Mouse (Mus musculus): ENCODE results near the gene St6galnac3. TPM values are rescaled to one million over a fixed set of nuclear protein-coding genes. Genes with fewer than 3 reads are reported as not detected.
A peak's percentile ranks its signal among the peaks of the same experiment; 100 is the strongest.

St6galnac3 gene
- polyA plus RNA-seq, 1 experiment from 2014 or later: 55.0 TPM

DNA sequence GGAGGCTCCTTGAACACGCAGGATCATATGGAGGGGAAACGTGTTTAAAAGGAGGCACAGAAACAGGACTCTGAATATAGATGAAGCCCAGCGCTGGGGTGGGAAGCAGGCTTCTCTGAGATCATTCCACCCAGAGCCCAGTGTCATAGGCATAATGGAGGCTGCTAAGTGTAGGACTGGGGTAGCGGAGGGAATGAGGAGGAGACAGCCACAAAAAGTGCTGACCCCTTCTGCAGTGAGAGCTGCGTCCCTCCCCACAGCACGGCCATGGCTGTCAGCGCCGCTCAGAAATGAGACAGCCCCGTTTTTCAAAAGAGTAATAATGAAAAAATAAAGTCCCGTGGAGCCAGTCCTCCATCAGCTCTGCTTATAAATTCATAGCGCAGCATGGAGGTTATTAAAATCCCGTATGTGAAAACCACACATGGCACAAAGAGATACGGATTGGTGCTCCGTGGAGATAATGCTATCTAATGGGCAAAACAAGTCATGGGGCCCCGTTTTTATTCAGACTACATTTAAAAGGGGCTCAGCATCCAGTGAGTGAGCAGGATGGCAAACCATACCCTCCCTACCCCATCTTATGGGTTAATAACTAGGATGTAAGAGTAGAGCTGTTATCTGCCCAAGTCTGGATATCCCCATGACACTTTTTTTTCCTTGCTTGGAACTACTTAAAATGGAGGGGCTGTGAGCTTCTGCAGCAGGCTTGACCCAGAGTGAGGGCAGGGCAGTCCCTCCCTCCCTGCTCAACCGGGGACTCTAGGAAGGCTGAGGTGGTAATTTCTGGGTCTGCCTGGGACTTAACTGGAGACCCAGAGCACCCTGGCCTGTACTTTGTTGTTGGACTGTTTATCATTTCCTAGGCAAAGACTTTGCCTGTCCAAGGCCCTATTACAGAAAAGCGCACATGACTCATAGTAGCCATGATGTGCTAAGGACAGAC is 288.6 kb downstream of the St6galnac3 start:
- WGBS: 88% methylated on average over 17 of the region's 17 CpGs
- DNase-seq (ENCODE audit: low spot score) (no peak), ATAC-seq (replicated peaks; ENCODE audit: insufficient number of reproducible peaks, low FRiP score, low TSS enrichment, low read depth) (no peak)
- Histone ChIP-seq H3K4me2 (ENCODE audit: low read depth, low read length) (no peak overlapping the region), H3K36me3 (replicated peaks; ENCODE audit: control insufficient read depth, insufficient read depth, low read depth, low read length) (no peaks in the 10 kb centered on the region), H3K9me3 (replicated peaks; ENCODE audit: control insufficient read depth, low read length) (no peaks in the 10 kb centered on the region), H3K9ac (replicated peaks; ENCODE audit: low read length) (no peak overlapping the region), H3K27ac (replicated peaks; ENCODE audit: low read depth, low read length) (no peak overlapping the region), H3K4me3 (ENCODE audit: low read depth, low read length) (no peak overlapping the region), H3K27me3 (ENCODE audit: control insufficient read depth, insufficient read depth, low read length) (no peaks in the 10 kb centered on the region), H3K4me1 (ENCODE audit: control insufficient read depth, insufficient read depth, low read length) (no peaks in the 10 kb centered on the region)

DNA sequence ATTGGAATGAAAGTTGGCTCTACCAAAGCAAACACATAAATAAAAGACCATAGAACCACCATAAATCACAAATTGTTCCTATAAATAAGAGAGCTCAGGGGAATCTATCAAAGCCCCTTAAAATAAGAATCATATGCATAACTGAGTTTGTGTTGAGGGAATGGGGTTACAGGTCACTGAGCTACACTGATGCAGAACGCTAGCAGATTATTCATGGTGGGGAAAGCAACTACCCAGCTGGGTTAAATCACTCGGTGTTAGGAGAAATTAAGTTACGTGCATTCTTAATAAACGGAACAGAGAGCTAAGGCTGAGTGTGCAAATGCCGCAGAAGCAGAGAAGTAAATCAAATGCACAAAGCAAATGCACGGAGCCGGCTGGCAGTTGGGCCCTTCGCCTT is 292.0 kb downstream of the St6galnac3 start:
- 65% methylated on average over 8 of the region's 8 CpGs for WGBS
- H3K36me3 ChIP-seq (replicated peaks; ENCODE audit: control insufficient read depth, insufficient read depth, low read depth, low read length): no peaks in the 10 kb centered on the region
- ATAC-seq (replicated peaks; ENCODE audit: insufficient number of reproducible peaks, low FRiP score, low TSS enrichment, low read depth) (no peak), DNase-seq (ENCODE audit: low spot score) (peak; percentile 36)
- no peaks in the 10 kb centered on the region for H3K4me1 ChIP-seq (ENCODE audit: control insufficient read depth, insufficient read depth, low read length)
- no peak overlapping the region for H3K27ac ChIP-seq (replicated peaks; ENCODE audit: low read depth, low read length)
- no peak overlapping the region for H3K4me3 ChIP-seq (ENCODE audit: low read depth, low read length)
- H3K9me3 ChIP-seq (replicated peaks; ENCODE audit: control insufficient read depth, low read length): no peaks in the 10 kb centered on the region
- H3K4me2 ChIP-seq (ENCODE audit: low read depth, low read length): no peak overlapping the region
- no peak overlapping the region for H3K9ac ChIP-seq (replicated peaks; ENCODE audit: low read length)
- H3K27me3 ChIP-seq (ENCODE audit: control insufficient read depth, insufficient read depth, low read length): no peaks in the 10 kb centered on the region

DNA sequence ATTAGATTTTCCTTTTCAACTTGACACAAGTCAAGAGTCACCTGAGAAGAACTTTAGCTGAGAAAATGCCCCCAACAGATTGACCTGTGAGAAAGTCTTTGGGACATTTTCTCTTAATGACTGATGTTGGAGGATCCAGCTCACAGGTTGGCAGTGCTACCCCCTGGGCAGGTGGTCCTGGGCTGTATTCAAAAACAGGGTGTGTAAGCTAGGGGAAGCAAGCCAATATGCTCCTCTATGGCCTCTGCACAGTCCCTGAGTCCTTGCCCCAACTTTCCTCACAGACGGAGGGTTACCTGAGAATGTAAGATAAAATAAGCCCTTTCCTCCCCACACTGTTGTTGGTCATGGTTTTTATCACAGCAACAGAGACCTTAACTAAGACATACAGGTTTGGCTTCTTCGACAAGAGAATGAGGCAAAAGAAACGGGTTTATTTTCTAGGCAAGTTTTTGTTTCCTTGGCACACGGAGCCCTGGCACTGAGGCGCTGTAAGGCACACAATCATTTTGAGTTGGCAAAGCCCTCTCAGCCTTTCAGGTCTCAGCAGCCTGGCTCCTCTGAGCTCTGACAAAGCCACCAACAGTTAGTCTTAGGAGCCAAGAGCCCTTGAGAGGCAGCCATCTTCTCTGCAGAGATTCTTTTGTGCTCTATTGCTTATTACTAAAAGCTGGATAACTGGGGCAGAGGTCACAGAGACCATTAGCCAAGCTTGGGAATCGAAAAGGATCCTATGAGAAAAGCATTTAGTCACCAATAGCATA is 292.7 kb downstream of the St6galnac3 start:
- no peak overlapping the region for H3K27ac ChIP-seq (replicated peaks; ENCODE audit: low read depth, low read length)
- H3K36me3 ChIP-seq (replicated peaks; ENCODE audit: control insufficient read depth, insufficient read depth, low read depth, low read length): no peaks in the 10 kb centered on the region
- no peaks in the 10 kb centered on the region for H3K9me3 ChIP-seq (replicated peaks; ENCODE audit: control insufficient read depth, low read length)
- no peak overlapping the region for H3K9ac ChIP-seq (replicated peaks; ENCODE audit: low read length)
- H3K4me3 ChIP-seq (ENCODE audit: low read depth, low read length): no peak overlapping the region
- 84% methylated on average over 6 of the region's 6 CpGs for WGBS
- H3K4me2 ChIP-seq (ENCODE audit: low read depth, low read length): no peak overlapping the region
- H3K27me3 ChIP-seq (ENCODE audit: control insufficient read depth, insufficient read depth, low read length): no peaks in the 10 kb centered on the region
- no peaks in the 10 kb centered on the region for H3K4me1 ChIP-seq (ENCODE audit: control insufficient read depth, insufficient read depth, low read length)
- ATAC-seq (replicated peaks; ENCODE audit: insufficient number of reproducible peaks, low FRiP score, low TSS enrichment, low read depth) (no peak), DNase-seq (ENCODE audit: low spot score) (no peak)

DNA sequence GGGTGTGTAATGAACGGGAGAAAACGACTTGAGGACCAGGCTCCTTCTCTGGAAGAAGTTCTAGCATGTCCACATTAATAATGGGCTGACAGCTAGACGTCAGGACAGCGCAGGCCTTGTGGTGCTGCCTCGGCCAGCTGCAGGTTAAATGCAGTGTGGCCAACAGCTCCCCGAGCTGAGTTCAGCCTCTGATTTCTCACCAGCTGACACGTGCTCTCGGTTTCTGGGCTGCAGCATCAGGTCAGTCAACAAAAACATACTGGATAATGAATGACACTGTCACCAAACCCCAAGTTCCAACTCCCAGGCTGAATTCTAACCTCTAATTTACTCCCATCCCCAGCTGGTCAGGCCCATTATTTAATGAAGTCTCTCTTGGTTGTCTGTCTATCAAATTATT is 295.1 kb downstream of the St6galnac3 start:
- H3K4me2 ChIP-seq (ENCODE audit: low read depth, low read length): no peak overlapping the region
- no peak overlapping the region for H3K27ac ChIP-seq (replicated peaks; ENCODE audit: low read depth, low read length)
- H3K36me3 ChIP-seq (replicated peaks; ENCODE audit: control insufficient read depth, insufficient read depth, low read depth, low read length): no peaks in the 10 kb centered on the region
- H3K9ac ChIP-seq (replicated peaks; ENCODE audit: low read length): no peak overlapping the region
- WGBS: 69% methylated on average over 8 of the region's 8 CpGs
- no peaks in the 10 kb centered on the region for H3K9me3 ChIP-seq (replicated peaks; ENCODE audit: control insufficient read depth, low read length)
- H3K27me3 ChIP-seq (ENCODE audit: control insufficient read depth, insufficient read depth, low read length): no peaks in the 10 kb centered on the region
- no peak overlapping the region for H3K4me3 ChIP-seq (ENCODE audit: low read depth, low read length)
- ATAC-seq (replicated peaks; ENCODE audit: insufficient number of reproducible peaks, low FRiP score, low TSS enrichment, low read depth) (no peak), DNase-seq (ENCODE audit: low spot score) (no peak)
- no peaks in the 10 kb centered on the region for H3K4me1 ChIP-seq (ENCODE audit: control insufficient read depth, insufficient read depth, low read length)

DNA sequence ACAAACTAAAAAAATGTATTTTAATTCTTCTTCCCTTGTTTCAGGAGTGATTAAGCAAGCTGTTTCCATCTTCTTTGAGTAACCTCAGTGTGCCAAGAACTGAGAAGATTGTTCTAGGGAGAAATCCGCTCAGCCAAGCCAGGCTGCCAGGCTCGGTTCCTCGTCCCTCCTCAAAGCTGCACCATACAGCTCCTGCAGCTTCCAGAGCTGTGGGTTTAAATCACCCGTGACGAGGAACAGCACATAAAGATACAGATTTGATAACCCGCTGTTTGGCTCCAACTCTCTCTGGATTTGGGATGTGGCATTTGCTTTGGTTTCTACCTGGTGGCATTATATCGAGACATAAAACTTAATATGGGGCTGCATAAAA is 303.1 kb downstream of the St6galnac3 start:
- Histone ChIP-seq H3K9me3 (replicated peaks; ENCODE audit: control insufficient read depth, low read length) (no peaks in the 10 kb centered on the region), H3K4me1 (ENCODE audit: control insufficient read depth, insufficient read depth, low read length) (no peaks in the 10 kb centered on the region), H3K9ac (replicated peaks; ENCODE audit: low read length) (no peak overlapping the region), H3K27me3 (ENCODE audit: control insufficient read depth, insufficient read depth, low read length) (no peaks in the 10 kb centered on the region), H3K27ac (replicated peaks; ENCODE audit: low read depth, low read length) (no peak overlapping the region), H3K4me2 (ENCODE audit: low read depth, low read length) (no peak overlapping the region), H3K4me3 (ENCODE audit: low read depth, low read length) (no peak overlapping the region), H3K36me3 (replicated peaks; ENCODE audit: control insufficient read depth, insufficient read depth, low read depth, low read length) (no peaks in the 10 kb centered on the region)
- DNase-seq (ENCODE audit: low spot score) (no peak), ATAC-seq (replicated peaks; ENCODE audit: insufficient number of reproducible peaks, low FRiP score, low TSS enrichment, low read depth) (no peak)
- WGBS: 84% methylated on average over 7 of the region's 7 CpGs

DNA sequence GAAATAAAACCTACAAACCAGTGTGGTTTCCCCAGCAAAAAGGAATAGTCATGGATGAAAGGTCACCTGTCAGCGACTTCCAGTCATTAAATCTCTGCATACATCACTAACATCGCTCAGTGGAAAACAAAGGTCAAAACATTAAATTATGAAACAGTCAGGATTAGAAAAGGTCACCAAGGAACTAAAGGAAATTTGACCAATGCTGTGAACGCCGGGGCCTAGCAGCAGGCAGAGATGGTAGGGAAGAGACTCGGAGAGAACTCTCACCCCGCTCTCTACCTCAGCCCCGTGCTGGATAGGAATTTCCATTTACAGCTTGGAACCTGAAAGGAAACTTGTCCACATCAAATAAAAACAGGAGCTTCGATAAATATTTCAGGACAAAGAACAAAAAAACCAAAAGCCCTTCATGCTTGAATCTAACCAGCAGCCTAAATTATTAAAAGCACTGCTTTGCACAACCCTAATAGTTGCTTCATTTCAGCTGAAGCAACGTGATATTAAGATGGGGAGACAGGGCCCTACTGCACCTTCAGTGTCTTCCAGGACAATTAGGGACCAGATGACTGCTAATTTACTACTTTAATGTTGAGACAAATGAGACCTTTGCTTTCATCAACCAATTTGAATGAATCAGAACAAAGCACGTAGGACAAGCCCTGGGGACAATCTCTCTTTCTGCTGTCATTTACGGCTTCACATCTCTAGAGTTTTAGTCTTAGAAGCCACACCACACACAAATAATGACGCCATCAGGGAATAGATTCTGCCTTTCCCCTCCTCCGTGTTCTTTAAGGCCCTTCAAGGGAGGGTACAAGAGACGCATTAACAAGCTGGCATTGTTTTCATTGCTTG is 303.7 kb downstream of the St6galnac3 start:
- Histone ChIP-seq H3K4me2 (ENCODE audit: low read depth, low read length) (no peak overlapping the region), H3K4me1 (ENCODE audit: control insufficient read depth, insufficient read depth, low read length) (no peaks in the 10 kb centered on the region), H3K36me3 (replicated peaks; ENCODE audit: control insufficient read depth, insufficient read depth, low read depth, low read length) (no peaks in the 10 kb centered on the region), H3K27me3 (ENCODE audit: control insufficient read depth, insufficient read depth, low read length) (no peaks in the 10 kb centered on the region), H3K9ac (replicated peaks; ENCODE audit: low read length) (no peak overlapping the region), H3K4me3 (ENCODE audit: low read depth, low read length) (no peak overlapping the region), H3K9me3 (replicated peaks; ENCODE audit: control insufficient read depth, low read length) (no peaks in the 10 kb centered on the region), H3K27ac (replicated peaks; ENCODE audit: low read depth, low read length) (no peak overlapping the region)
- no peak for DNase-seq (ENCODE audit: low spot score)
- WGBS: 75% methylated on average over 14 of the region's 14 CpGs
- ATAC-seq (replicated peaks; ENCODE audit: insufficient number of reproducible peaks, low FRiP score, low TSS enrichment, low read depth): no peak

DNA sequence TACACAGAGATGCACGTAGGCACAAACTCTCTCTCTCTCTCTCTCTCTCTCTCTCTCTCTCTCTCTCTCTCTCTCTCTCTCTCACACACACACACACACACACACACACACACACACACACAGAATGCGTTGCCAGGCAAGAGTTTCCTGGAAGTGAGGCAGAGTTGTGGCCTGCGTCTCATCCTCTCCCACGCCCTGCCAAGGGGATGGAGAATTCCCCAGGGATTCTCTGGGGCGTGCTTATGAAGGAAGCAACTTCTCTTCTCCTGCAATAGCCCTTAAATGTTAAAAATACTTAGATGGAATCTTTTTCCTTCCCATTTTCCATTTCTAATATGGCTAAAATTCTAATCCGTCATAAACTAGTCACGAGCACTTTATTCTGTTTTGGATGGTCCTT is 305.6 kb downstream of the St6galnac3 start:
- 86% methylated on average over 7 of the region's 7 CpGs for WGBS

More for the DNA sequence above, 305.6 kb downstream of the St6galnac3 start:
- no peak overlapping the region for H3K9ac ChIP-seq (replicated peaks; ENCODE audit: low read length)
- H3K4me2 ChIP-seq (ENCODE audit: low read depth, low read length): no peak overlapping the region
- DNase-seq (ENCODE audit: low spot score) (no peak), ATAC-seq (replicated peaks; ENCODE audit: insufficient number of reproducible peaks, low FRiP score, low TSS enrichment, low read depth) (no peak)
- H3K4me3 ChIP-seq (ENCODE audit: low read depth, low read length): no peak overlapping the region
- H3K27me3 ChIP-seq (ENCODE audit: control insufficient read depth, insufficient read depth, low read length): no peaks in the 10 kb centered on the region
- no peak overlapping the region for H3K27ac ChIP-seq (replicated peaks; ENCODE audit: low read depth, low read length)
- no peaks in the 10 kb centered on the region for H3K4me1 ChIP-seq (ENCODE audit: control insufficient read depth, insufficient read depth, low read length)
- no peaks in the 10 kb centered on the region for H3K36me3 ChIP-seq (replicated peaks; ENCODE audit: control insufficient read depth, insufficient read depth, low read depth, low read length)
- no peaks in the 10 kb centered on the region for H3K9me3 ChIP-seq (replicated peaks; ENCODE audit: control insufficient read depth, low read length)

Measured in embryonic facial prominence, embryonic 11.5 days (tissue).